Mouse (Mus musculus) megakaryocyte, adult 5-6 weeks (primary cell): ENCODE results near the gene Adamtsl5. TPM values are rescaled to one million over a fixed set of nuclear protein-coding genes. Genes with fewer than 3 reads are reported as not detected.
"Not testable (repeated sequence)": the region's sequence is repeated elsewhere in the genome, so short reads cannot be mapped to it uniquely, and the experiment has no call there.

Experiments
- ATAC-seq: 2 replicates; pipeline ENCODE4 v1.8.0; 2016; ENCODE audit warnings: mild to moderate bottlenecking, inconsistent platforms; ENCODE audit not compliant: poor library complexity, severe bottlenecking
- total RNA-seq, 2 experiments: library from RNA; stranded (forward) in 1 of 2; stranded (reverse) in 1 of 2; fragments of 153-499, 151-499 nt in 1 of 2; fragments of 221-1000, 200-1000 nt in 1 of 2; gene quantifications; 2 replicates each; pipeline versions ENCODE4 v1.2.3 to v1.2.4; 2015 to 2017

The Adamtsl5 gene
- total RNA-seq, 2 experiments from 2014 or later: 0.07 TPM; not detected in 1

DNA sequence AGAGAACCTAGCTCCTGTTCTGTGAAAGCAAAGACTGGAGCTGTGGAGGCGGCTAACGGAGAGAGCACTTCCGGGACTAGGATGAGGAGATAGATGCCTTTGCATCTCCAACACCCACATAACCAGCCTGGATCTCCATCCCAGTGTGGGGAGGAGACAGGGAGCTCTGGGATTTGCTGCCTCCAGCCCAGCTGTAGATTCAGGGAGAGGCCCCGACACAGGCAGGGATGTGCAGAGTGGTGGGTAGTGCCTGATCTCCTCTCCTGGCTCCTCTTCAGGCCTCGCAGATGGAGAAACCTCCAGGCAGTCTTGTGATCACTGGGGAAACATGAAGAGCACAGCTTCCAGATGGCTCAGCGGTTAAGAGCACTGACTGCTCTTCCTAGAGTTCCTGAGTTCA lies 24.5 kb upstream of the Adamtsl5 start:
- no peak for ATAC-seq

DNA sequence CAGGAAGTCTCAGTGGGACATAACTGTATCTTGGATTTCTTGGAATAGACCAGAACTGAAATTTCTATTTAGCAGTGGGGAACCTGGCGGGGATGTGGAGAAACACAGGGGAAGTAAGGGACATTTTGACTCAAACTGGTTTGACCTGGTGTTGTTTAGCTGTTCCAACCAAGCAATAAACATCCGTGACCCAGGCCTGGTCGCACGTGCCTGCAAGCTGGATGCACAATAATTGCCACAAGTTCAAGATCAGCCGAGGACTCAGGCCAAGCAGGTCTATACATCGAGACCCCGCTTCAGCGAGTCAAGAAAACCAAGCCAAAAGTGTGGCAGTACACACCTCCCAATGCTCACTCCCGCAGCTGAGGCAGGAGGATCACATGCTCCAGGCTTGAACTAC lies 23.8 kb upstream of the Adamtsl5 start:
- no peak for ATAC-seq

DNA sequence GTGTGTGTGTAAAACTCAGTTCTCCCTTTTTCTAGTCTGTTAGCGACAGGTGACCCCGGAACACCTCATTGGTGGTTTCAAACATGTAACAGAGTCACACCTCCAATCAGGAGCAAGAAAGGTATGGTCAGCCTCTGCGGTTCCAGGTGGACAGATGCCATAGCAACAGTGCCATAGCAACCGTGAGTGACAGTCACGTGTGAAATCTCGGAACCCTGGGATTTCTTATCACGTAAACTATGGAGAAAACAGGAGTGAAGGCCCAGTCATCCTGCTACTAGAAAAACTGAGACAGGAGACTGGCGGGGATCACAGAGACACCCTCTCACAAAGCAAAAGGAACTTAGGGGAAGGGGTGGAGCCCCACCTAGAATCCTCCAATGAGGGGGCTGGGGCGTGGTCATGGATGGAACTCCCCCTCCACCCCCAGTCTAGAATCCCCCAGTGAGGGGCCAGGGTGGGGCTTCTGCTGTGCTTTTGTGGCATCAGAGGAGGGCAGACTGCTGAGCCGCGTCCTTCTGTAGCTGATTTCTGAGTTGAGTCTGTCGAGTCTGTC lies 23.3 kb upstream of the Adamtsl5 start:
- ATAC-seq: no peak

DNA sequence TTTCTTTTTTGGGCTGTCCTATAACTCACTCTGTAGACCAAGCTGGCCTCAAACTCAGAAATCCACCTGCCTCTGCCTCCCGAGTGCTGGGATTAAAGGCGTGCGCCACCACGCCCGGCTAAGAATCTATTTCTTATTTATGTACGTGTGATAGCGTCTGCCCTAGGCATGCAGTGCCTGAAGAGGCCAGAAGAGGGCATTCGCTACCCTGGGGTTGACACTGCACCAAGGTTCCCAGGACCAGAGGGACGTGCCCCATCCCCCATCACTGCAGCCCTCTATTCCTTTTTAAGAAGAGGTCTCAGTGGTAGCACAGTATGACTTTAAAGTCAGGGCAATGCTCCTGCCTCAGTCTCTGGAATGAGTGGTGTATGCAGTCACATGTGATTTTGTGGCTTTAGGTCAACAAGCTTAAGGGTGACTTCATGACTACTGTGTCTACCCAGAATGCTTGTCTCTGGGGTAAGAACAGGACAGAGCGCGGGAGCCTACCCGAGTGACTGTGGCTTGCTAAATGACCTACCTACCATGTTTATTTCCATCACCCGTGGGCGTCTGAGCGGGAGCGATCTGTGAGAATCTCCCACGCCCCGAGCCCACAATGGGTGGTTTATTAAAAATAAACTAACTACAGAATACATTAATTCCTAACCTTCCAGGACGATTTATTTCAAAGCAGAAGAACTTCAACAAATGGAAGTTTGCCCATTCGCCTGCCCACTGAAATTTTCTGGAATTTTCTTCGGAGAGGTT lies 22.0 kb upstream of the Adamtsl5 start:
- ATAC-seq: no peak

DNA sequence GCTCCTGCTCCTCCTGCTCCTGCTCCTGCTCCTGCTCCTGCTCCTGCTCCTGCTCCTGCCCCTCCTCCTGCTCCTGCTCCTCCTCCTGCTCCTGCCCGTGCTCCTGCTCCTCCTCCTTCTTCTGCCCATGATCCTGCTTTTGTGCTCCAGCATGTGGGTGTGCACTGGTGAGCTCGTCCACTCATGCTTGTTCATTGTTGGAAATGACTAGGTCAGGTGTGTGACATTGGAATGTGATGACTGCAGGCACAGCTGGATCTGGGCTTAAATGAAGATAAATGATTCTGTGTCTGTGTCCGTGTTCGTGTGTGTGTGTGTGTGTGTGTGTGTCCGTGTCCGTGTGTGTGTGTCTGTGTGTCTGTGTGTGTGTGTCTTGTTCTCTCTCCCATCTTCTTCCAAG lies 20.2 kb upstream of the Adamtsl5 start:
- ATAC-seq: no peak

DNA sequence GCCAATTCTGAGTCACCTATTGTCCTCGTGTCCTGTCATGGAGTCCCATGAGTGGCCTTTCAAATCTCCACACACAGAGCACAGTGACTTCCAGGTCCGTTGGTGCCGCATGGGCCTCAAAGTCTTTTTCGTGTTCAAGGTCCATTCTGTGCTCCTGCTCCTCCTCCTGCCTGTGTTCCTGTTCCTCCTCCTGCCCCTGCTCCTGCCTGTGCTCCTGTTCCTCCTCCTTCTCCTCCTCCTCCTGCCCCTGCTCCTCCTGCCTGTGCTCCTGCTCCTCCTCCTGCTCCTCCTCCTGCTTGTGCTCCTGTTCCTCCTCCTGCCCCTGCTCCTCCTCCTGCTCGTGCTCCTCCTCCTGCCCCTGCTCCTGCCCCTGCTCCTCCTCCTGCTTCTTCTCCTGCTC lies 19.7 kb upstream of the Adamtsl5 start:
- peak; percentile 22; the same call in 1 of the 2 replicates for ATAC-seq

DNA sequence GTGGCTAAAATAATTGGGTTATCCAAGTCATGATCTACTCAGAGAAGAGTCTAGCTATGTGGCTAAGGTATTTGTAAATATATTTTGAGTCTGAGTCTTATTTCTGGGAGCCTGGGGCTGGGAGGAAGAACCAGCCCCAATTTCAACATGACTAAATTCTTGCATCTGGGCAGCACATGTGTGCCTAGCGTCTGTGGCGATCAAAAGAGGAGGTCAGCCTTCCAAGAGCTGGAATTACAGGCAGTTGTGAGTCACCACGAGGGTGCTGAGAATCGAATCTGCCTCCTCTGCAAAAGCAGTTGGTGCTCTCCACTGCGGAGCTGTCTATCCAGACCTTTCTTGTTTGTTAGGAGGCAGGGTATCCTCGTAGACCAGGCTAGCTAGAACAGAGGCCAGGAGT lies 17.5 kb upstream of the Adamtsl5 start:
- no peak for ATAC-seq

DNA sequence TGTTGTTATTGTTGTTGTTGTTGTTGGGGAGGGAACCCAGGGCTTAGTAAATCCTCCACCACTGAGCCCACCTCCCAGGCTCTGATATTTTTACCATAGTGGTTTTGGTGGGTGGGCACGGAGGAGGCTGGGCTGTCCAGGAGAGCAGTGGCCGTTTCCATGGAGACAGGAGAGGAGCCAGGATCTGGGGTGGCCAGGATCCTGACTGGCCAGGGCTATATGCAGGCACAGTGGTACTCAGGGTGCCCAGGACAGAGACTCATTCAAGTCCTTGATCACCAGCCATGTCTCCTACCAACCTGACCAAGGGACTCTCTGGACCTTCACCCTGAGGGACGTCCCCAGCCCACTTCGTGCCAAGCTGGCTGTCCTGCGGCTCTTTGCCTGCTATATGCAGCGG lies 15.5 kb upstream of the Adamtsl5 start:
- no peak for ATAC-seq

DNA sequence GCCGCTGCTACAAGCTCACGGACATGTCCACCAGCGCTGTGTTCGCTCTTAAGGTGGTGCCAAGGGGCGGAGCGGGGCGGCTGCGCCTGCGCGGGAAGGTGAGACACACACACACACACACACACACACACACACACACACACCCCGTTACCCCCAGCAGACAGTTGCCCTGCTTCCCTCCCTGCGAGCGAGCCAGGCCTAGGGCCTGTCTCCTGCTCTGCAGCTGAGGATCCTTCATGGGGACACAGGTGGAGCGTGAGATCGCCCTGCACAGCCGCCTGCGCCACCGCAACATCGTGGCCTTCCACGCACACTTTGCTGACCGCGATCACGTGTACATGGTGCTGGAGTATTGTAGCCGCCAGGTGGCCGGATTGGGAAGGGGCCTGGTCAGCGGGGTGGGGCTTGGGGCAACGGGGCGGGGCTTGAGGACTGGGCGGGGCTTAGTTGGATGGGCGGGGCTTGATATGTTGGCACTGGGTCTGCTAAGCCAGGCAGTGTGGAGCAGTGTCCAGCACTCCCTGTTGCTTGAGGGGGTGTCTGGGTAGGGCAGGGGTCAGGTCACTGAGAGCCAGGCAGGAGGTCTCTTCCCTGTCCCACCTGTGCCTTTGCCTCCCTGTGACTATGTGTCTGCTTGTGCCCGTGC lies 9.9 kb upstream of the Adamtsl5 start:
- ATAC-seq: peak; percentile 21; the same call in 1 of the 2 replicates

DNA sequence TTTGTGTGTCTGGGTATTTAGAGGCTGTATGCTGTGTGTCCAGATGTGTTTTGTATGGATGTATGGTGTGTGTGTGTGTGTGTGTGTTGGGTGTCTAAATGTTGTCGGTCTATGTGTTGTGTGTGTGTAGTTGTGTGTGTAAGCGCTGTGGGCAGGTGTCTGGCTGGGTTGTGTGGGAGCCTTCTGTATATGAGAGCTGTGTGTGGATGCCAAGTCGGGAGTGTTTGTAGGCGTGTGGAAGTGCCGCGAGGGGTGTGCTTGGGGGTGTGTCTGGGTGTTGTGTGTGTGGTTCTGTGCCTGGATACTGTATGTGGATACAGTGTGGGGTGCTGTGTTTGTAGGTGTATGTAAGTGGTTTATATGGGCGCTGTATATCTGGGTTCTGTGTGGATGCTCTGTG lies 9.1 kb upstream of the Adamtsl5 start:
- ATAC-seq: no peak

DNA sequence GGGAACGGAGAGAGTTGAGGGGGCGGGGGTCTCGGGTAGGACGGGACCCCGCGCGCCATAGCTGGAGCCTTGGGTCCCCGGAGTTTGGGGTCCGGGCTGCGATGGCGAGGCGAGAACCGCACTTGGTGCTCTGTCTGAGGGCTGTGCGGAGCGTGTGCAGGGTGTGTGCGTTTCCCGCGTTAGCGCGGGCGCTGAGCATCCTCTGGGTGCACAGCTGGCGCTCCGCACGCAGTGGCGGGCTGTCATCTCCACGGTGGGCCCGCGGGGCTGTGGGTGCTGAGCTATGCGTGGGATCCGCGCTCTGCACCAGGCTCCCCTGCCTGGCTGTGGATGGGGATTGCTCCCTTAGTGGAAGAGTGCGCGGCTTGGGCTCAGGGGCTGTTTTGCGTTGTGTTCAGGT lies 8.5 kb upstream of the Adamtsl5 start:
- no peak for ATAC-seq

DNA sequence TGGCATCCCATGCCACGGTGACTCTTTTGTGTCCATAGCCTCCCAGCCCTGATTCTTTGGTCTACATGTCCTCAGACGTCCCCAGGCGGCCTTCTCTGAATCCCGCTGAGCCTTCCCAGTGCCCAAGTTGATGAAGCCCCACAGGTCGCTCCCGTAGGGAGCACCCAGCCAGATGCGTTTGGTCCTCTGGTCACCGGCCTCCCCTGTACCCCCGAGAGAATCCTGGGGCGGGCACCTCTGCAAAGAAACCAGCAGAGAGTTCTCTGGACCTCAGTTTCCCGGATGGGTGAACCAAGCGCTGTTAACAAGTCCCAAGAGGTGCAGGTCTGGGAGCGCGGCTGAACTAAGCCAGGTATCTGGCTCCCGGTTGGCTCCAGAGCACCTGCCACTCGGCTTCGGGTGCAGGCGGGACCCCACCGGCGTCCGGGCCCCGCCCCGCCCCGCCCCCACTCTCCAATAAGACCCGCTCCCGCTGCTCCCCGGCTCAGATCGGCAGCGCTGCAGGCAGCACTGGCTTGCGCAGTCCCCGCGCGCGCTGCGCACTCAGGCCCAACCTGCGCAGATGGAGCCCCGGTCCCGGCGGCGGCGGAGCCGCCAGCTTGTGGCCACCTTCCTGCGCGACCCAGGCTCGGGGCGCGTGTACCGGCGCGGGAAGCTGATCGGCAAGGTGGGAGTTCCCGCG lies 7.9 kb upstream of the Adamtsl5 start, which contains the start of gene Plk5:
Gene Plk5, plus strand, starts transcription at position 459 of the 682 bp plus-strand sequence.
- ATAC-seq: no peak

DNA sequence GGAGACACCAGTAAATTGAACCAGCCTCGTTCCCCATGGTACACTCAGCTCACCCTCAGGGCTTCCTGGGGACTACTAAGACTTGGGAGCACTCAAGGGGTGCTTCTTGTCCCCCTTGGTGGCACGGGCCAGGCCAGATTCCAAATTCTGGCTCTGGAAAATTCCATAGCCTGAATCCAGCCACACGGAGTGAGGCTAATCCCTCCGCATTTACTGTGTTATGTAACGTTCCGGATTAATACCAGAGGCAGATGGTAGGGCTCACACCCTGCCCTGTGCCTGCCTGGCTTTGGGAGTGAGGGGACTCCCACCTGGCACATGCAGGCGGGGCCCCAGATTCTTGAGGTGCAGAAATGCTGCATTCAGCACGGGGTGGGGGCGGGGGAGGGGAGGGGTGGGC lies 7.2 kb upstream of the Adamtsl5 start:
- ATAC-seq: no peak

DNA sequence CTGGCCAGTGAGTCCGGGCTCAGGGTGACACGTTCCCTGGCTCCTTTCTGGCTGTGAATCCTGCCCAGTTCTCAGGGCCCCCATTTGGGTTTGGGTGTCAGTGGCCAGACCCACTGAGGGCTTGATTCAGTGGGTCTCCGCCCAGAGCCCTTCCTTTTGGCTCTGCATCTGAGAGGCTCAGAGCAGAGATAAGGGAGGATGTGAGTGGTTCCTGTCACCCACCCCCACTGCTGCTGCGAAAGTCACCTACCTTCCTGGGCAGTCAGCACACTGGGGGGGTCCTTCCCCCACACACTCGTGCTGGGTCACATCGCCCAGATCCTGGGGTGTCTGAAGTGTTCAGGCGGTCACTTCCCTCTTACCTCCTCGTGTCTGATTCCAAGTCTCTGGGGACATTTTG lies 4.5 kb upstream of the Adamtsl5 start:
- no peak for ATAC-seq

DNA sequence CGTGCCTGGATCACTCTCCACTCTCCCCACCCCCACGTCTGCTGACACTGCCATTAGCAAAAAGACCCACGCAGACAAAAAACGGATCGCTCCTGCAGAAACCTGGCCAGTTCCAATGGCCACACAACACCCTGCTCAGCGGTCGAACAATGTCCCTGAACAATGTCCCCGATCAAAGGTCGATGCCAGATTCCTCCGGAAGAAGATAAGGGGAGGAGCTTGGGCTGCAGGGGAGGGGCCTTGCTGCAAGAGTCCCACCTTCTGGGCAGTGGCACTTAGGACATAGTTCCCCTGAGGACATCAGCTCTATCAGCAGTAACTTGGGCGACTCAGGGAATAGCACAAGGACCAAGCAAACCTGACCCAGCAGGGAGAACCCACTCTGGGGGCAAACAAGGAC lies 3.7 kb upstream of the Adamtsl5 start:
- no peak for ATAC-seq

DNA sequence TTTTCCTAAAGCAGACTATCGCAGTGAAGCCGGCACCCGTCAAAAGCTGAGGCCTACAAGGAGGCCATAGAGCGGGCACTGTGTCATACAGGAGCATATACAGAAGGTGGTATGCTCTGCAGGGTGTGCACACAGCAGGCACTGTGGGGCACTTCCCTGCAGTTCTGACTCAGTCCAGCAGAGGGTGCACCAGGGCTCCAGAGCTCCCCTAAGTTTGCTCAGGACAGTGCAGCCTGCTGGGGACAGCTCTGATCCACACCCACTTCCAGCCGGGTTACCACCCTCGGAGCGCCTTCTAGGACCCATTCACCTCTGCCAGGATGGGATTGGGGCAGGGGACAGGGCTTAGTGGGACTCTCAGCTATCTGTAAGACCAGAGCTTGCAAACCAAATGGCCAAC lies 2.1 kb upstream of the Adamtsl5 start:
- ATAC-seq: peak; percentile 92

DNA sequence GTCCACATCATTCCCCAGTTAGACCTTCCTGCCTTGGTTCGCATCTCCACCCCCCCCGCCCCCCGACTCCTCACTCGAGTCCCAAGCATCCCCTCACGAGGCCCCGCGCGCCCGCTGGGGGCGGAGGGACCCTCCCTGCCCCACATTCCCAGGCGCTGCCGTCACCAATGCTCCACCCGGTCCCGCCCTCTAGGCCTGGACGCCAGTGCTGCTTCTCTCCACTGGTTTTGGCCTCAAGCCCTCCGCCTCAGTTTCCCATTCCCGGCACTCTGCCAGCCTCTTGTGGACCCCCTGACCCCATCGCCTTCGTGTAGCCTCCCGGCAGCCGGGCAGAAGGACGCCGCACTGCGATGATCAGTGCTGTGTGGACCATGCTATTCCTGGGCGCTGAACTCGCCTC lies 769 bp upstream of the Adamtsl5 start:
- no peak for ATAC-seq

DNA sequence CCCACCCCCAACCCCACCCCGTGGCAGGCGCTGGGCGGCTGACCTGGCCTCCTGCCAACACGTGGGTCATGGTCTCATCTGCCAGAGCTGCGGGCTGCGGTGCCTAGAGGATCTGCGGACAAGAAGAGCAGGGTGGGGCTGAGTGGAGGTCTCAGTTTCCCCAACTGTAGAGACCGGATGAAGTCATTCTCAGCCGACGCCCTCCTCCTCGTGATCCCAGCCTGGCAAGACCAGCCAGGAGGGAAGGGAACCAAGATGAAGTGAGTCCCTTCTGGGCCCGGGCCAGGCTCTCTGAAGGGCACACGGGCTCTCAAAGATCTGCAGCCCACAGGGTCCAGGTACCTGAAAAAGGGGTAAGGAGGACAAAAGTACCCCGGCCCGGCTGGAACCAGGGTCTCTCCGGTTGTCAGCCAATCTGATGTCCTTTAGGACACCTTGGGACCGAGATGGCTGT lies 671 bp downstream of the Adamtsl5 start:
- no peak for ATAC-seq

DNA sequence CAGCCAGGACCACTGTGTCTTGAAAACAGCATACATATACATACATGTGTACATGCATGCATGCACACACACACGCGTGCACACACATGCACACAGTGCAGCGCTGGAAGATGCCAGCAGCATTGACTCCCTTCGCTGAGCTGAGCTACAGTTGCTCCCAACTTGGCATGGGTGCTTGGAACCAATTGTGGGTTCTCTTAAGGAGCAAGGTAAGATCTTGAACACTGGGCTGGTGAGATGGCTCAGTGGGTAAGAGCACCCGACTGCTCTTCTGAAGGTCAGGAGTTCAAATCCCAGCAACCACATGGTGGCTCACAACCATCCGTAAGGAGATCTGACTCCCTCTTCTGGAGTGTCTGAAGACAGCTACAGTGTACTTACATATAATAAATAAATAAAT lies 2.3 kb downstream of the Adamtsl5 start:
- ATAC-seq: not testable (repeated sequence)

DNA sequence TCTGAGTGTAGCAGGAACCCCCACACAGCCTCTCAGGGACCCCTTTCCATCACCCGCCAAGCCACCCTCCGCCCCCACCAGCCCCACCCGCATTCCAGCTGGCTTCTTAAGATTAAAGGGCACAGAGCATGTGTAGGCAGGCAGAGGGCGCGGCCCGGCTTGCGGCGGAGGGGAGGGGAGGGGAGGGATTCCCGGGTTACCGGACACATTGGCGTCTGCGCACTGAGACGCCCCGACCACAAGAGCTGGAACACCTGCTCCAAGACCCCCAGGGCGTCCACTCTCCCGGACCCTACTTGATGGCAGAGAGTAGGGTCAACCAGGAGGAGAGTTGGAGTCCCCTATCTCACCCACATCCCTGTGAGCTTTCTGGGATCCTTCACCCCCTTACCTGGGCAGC lies 3.1 kb downstream of the Adamtsl5 start:
- ATAC-seq: no peak

DNA sequence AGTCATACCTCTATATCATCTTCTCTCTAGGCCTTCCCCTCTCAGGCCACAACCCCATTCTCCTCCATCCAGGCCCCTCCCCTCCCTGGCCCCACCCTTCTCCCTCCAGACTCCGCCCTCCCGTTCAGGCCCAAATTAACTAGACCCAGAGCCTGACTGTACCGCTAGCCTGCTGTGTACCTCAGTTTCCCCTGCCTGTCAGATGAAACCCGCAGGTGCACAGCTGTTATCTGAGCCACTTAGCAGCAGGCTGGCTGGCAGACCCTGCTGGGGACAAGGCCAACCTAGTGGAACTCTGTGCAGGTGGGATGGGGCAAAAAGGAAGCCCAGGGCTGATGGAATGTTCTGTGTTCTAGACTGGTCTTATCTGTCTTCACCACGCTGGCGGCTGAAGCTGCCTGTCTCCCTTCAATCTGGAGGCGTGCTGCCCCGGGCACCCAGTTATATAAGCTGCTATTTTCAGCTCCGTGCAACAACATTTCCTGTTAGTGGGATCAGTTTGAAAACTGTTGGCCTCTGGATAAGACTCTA lies 4.0 kb downstream of the Adamtsl5 start:
- no peak for ATAC-seq
